Mouse (Mus musculus): ENCODE data around the gene Serping1.
"Not testable (repeated sequence)": the region's sequence is repeated elsewhere in the genome, so short reads cannot be mapped to it uniquely, and the experiment has no call there.

Serping1 gene

GRCm38 (mm10) chr2:84738271-84738911, 36.9 kb downstream of the Serping1 start:
- no peak for DNase-seq (ENCODE audit: low spot score in 2 of 2)

GRCm38 (mm10) chr2:84737451-84737925, 37.8 kb downstream of the Serping1 start:
- DNase-seq (ENCODE audit: low spot score in 2 of 2): no peak

- no peak for DNase-seq (ENCODE audit: low spot score in 2 of 2)
Observed at GRCm38 (mm10) chr2:84736312-84737161, 38.7 kb downstream of the Serping1 start.

GRCm38 (mm10) chr2:84735346-84735920, 39.8 kb downstream of the Serping1 start:
- no peak for DNase-seq (ENCODE audit: low spot score in 2 of 2)

GRCm38 (mm10) chr2:84734919-84735318, 40.3 kb downstream of the Serping1 start:
- no peak for DNase-seq (ENCODE audit: low spot score in 2 of 2)

GRCm38 (mm10) chr2:84734351-84734864, 40.8 kb downstream of the Serping1 start:
- DNase-seq (ENCODE audit: low spot score in 2 of 2): no peak

GRCm38 (mm10) chr2:84733579-84734300, 41.5 kb downstream of the Serping1 start, which contains the start of gene Ypel4:
Gene Ypel4, plus strand, starts transcription at chr2:84734058.
- peak; percentile 64 for DNase-seq (ENCODE audit: low spot score in 2 of 2)

GRCm38 (mm10) chr2:84732394-84732793, 42.9 kb downstream of the Serping1 start:
- no peak for DNase-seq (ENCODE audit: low spot score in 2 of 2)

GRCm38 (mm10) chr2:84731206-84731605, 44.0 kb downstream of the Serping1 start:
- no peak for DNase-seq (ENCODE audit: low spot score in 2 of 2)

GRCm38 (mm10) chr2:84728191-84728590, 47.1 kb downstream of the Serping1 start:
- not testable (repeated sequence) for DNase-seq (ENCODE audit: low spot score in 2 of 2)

- peak; percentile 90 to 94 for DNase-seq (ENCODE audit: low spot score in 2 of 2)
Observed at GRCm38 (mm10) chr2:84727172-84727858, 47.9 kb downstream of the Serping1 start, which contains the start of gene Clp1. Gene Clp1, minus strand, starts transcription at chr2:84727350.

GRCm38 (mm10) chr2:84726716-84727115, 48.5 kb downstream of the Serping1 start:
- no peak for DNase-seq (ENCODE audit: low spot score in 2 of 2)

- no peak for DNase-seq (ENCODE audit: low spot score in 2 of 2)
Observed at GRCm38 (mm10) chr2:84725770-84726169, 49.5 kb downstream of the Serping1 start.

- DNase-seq (ENCODE audit: low spot score in 2 of 2): peak in 1 of 2 experiments; percentile 17
Observed at GRCm38 (mm10) chr2:84723856-84724255, 51.4 kb downstream of the Serping1 start.

- no peak for DNase-seq (ENCODE audit: low spot score in 2 of 2)
Observed at GRCm38 (mm10) chr2:84721182-84721581, 54.1 kb downstream of the Serping1 start.

GRCm38 (mm10) chr2:84720718-84721117, 54.5 kb downstream of the Serping1 start:
- no peak for DNase-seq (ENCODE audit: low spot score in 2 of 2)

- no peak for DNase-seq (ENCODE audit: low spot score in 2 of 2)
Observed at GRCm38 (mm10) chr2:84717357-84717756, 57.9 kb downstream of the Serping1 start.

GRCm38 (mm10) chr2:84716423-84717355, 58.6 kb downstream of the Serping1 start:
- no peak for DNase-seq (ENCODE audit: low spot score in 2 of 2)

- DNase-seq (ENCODE audit: low spot score in 2 of 2): peak in 1 of 2 experiments; percentile 46
Observed at GRCm38 (mm10) chr2:84715562-84716361, 59.5 kb downstream of the Serping1 start.

Data from natural killer cell, adult 2 months (primary cell).